Mouse (Mus musculus) ES-Bruce4 (cell line): ENCODE measurements at regions not wholly inside any gene's neighbourhood (a gene's known extent, or its start where the extent isn't known, plus 50 kb on each side); places are given as distances from the start of the nearest gene placed in this dataset.

ENCODE experiments used
- CTCF ChIP-seq: IDR thresholded peaks from one replicate; pipeline ENCODE4 v1.8.1; 2011; ENCODE audit warnings: low read depth, low read length
- POLR2A ChIP-seq: IDR thresholded peaks from one replicate; pipeline ENCODE4 v1.8.1; 2011; ENCODE audit warnings: low read length; ENCODE audit not compliant: insufficient read depth

- TF ChIP-seq POLR2A (no peak), CTCF (no peak)
Observed at GRCm38 (mm10) chr4:8372069-8372468, 133.2 kb upstream of the Car8 start.
